Mouse (Mus musculus) cortical plate, adult 2 months (tissue): ENCODE data around the gene Atp1a1.

ENCODE experiments used
- CTCF ChIP-seq: fragments of 200-500 bp; IDR thresholded peaks from 2 replicates; pipeline ENCODE4 v1.5.1; 2011; ENCODE audit warnings: mild to moderate bottlenecking, control low read depth, low read length; ENCODE audit not compliant: insufficient read depth; ENCODE audit errors: extremely low read depth
- POLR2A ChIP-seq: fragments of 200-500 bp; IDR thresholded peaks from 2 replicates; pipeline ENCODE4 v1.6.1; 2011; ENCODE audit warnings: mild to moderate bottlenecking, low read length, control low read depth; ENCODE audit not compliant: insufficient read depth; ENCODE audit errors: extremely low read depth

DNA sequence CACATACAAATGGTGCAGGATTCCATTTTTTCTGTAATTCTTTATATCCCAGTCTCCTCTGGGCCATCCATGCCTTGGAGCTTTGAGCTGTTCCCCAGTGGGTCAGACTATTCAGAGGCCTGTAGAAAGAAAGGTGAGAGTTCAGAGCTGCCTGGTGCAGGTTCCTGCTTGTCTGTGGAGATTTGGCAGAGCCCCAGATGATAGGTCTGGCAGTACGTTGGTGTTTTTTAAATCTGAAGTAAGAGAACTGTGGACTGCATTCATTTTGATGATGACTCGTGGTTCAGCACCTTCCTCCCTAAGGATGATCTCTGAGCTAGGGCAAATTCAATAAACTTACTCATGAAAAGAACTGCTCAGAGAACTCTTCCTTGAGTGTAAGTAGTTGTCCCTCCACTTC lies 44.8 kb upstream of the Atp1a1 start:
- TF ChIP-seq CTCF, result no peak
- TF ChIP-seq POLR2A, result no peak
